Mouse (Mus musculus) bone marrow, adult 2 months (tissue): Measurements from ENCODE around the gene Map3k21. TPM values are rescaled to one million over a fixed set of nuclear protein-coding genes. Genes with fewer than 3 reads are reported as not detected.

Experiments
- H3K27ac ChIP-seq: fragments of 200-500 bp; 2 replicates; pipeline ENCODE4 v1.5.1; 2012; ENCODE audit warnings: low read depth, mild to moderate bottlenecking, control low read depth, inconsistent platforms, low read length; ENCODE audit not compliant: control insufficient read depth, poor library complexity, insufficient read depth
- H3K4me1 ChIP-seq: fragments of 200-500 bp; 2 replicates; pipeline ENCODE4 v1.6.1; 2011; ENCODE audit warnings: low read length; ENCODE audit not compliant: control insufficient read depth, insufficient read depth
- H3K4me3 ChIP-seq: fragments of 200-500 bp; replicated peaks from 2 replicates; pipeline ENCODE3; 2011; ENCODE audit warnings: mild to moderate bottlenecking, low read depth, low read length, control low read depth; ENCODE audit not compliant: control insufficient read depth
- CTCF ChIP-seq: fragments of 200-500 bp; IDR thresholded peaks from 2 replicates; pipeline ENCODE4 v1.5.1; 2011; ENCODE audit warnings: low read length, control low read depth; ENCODE audit not compliant: control insufficient read depth, insufficient read depth
- POLR2A ChIP-seq: fragments of 200-500 bp; IDR thresholded peaks from 2 replicates; pipeline ENCODE4 v1.6.1; 2011; ENCODE audit warnings: low read depth, mild to moderate bottlenecking, control low read depth, low read length, borderline replicate concordance; ENCODE audit not compliant: control insufficient read depth
- WGBS: fragments of 180-500 bp; shearing (Covaris S2); methylation state at CpG from one replicate; pipeline ENCODE4 v1.1.7; 2018; 5-methylcytosine and 5-hydroxymethylcytosine counted together
- polyA plus RNA-seq: library from polyadenylated mRNA; stranded (reverse); fragments of >200 nt; gene quantifications from 2 replicates; pipeline ENCODE4 v1.2.4, GENCODE M21; 2011; ENCODE audit warnings: low replicate concordance; ENCODE audit not compliant: missing spikeins, insufficient read depth, insufficient read length

Gene Map3k21
- polyA plus RNA-seq, 1 experiment, result not detected

DNA sequence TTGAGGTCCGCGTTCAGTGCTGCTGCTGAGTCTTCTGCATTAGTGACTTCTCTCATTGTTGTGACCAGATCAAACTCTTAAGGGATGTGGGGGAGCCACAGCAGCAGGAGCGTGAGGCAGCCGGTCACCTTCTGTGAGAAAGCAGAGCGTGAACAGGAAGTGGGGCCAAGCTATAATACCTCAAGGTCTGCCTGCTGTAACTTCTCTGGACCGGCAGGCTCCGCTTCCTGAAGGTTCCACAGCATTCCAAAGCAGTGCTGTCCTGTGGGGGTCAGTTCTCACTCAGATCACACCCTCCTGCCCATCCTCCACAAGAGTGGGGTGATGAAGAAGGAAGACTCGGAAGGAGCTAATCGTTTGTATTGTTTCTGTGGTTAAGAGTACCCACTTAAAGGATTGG lies 10.5 kb downstream of the Map3k21 start:
- 59% methylated on average over 9 of the region's 9 CpGs for WGBS
- Histone ChIP-seq H3K4me3 (no peak overlapping the region), H3K27ac (no peak overlapping the region), H3K4me1 (no peaks in the 10 kb centered on the region)
- TF ChIP-seq CTCF (no peak), POLR2A (no peak)

DNA sequence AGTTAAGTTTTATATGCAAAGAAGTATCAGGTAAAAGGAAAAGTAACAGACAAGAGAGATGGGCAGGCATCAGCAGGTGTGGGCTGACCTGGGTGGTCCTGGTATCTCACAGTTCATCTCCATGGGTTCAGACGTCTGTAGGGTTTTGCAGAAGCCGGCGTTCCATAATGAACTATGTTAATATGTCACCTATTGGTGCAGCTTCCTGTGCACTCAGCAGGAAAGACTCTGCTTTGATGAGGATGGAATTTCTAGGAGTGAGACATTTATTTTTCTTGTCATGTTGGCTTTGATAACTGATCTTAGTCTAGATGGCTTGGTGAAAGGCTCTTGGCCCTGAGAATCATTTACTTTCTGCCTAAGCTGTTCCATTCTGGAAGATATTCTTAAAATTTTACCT lies 12.1 kb downstream of the Map3k21 start:
- WGBS, result 75% methylated on average over 3 of the region's 3 CpGs
- no peak for TF ChIP-seq CTCF
- Histone ChIP-seq H3K4me1 (no peaks in the 10 kb centered on the region), H3K4me3 (no peak overlapping the region), H3K27ac (no peak overlapping the region)

DNA sequence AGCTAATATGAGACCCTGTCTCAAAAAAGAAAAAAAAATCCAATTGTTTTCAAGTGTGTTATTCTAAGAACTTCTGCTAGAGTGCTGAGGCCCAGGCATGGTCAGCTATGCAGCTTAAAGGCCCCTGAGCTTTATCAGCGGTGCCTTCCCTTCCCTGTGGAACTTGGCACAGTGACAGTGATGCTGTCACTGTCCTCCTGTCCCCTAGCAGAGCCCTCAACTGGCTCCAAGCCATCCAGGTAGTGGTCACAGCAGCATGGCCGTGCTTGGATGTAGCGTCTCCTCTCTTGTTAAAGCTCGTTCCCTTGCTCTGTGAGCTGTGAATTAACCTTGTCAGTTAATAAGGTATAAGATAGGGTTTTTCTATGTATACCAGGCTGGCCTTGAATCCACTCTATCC lies 16.4 kb downstream of the Map3k21 start:
- Histone ChIP-seq H3K4me1 (no peaks in the 10 kb centered on the region), H3K4me3 (no peak overlapping the region), H3K27ac (no peak overlapping the region)
- no peak for TF ChIP-seq POLR2A
- no peak for TF ChIP-seq CTCF
- WGBS, result 67% methylated on average over 4 of the region's 4 CpGs

DNA sequence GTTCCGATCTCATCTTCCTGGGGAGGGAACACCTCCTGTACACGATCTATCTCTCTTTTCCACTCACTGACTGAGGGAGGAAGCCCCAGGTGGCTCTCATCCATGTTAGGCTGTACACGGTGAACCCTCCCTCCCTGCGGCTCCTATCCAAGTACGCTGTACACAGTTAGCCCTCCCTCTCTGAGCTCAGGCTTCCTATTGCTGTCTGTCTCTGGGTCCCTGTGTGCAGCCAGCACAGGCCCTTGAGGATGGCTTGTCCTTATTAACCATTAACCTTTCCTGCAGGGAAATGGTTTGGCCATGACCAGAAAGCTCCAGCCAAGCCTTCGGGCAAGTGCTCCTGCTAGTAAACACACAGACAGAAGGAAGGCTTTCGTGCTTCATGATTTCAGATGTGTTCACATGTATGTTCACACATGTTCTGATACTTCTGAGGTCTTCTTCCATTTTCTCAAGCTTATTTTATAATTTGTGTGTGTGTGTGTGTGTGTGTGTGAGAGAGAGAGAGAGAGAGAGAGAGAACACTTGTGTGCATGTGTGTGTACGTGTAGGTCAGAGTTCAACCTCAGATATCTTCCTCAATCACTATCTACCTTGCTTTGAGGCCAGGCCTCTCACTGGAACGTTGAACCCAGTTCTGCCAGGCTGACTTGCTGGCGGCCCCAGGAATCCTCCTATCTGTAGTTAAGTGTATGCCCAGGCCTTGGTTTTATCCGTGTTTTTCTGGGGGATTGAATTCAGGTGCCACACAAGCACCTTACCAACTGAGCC lies 20.2 kb downstream of the Map3k21 start:
- H3K4me3 ChIP-seq, result no peak overlapping the region
- no peak overlapping the region for H3K27ac ChIP-seq
- 82% methylated on average over 11 of the region's 11 CpGs for WGBS
- no peaks in the 10 kb centered on the region for H3K4me1 ChIP-seq
- no peak for TF ChIP-seq CTCF
- no peak for TF ChIP-seq POLR2A

DNA sequence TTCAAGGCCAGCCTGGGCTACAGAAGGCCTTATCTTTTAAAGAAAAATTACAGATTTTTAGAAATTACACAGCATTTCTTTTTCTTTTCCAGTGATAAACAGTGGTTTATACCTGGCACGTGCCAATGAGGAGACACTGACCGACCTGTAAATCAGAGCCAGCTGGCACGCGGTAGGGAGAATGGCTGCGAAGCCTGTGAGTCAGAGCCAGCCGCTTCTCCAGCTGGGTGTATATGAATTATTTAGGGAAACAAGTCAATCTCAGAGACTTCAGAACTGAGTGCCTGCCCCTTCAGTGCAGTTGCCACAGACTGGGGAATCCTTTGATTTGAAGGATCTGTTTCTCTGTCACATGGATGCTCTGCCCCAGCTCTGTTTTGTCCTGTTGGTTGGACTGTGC lies 21.6 kb downstream of the Map3k21 start:
- Histone ChIP-seq H3K4me3 (no peak overlapping the region), H3K4me1 (no peaks in the 10 kb centered on the region; the same call in 1 of the 2 replicates), H3K27ac (no peak overlapping the region)
- 84% methylated on average over 6 of the region's 6 CpGs for WGBS
- TF ChIP-seq POLR2A, result no peak
- TF ChIP-seq CTCF, result no peak

DNA sequence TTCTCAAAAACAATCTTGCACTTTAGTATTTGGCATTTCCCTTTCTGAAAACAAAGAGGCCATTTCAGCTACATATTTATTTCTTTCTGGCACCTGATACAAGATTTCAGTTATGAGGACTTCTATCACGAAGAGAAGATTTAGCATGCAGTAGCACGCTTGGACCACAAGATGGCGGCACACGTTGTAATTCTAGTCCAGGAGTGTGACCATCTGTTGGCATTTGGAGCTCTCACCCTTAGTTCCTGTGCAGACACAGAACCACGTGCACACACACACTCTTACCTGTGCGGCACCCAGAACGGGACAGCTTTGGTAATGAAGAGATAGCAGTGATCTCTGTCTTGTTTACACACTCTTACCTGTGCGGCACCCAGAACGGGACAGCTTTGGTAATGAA lies 25.4 kb downstream of the Map3k21 start:
- TF ChIP-seq CTCF (peak; percentile 58), POLR2A (no peak)
- Histone ChIP-seq H3K4me3 (no peak overlapping the region), H3K27ac (no peak overlapping the region), H3K4me1 (no peaks in the 10 kb centered on the region; the same call in 1 of the 2 replicates)
- WGBS, result 36% methylated on average over 9 of the region's 9 CpGs

DNA sequence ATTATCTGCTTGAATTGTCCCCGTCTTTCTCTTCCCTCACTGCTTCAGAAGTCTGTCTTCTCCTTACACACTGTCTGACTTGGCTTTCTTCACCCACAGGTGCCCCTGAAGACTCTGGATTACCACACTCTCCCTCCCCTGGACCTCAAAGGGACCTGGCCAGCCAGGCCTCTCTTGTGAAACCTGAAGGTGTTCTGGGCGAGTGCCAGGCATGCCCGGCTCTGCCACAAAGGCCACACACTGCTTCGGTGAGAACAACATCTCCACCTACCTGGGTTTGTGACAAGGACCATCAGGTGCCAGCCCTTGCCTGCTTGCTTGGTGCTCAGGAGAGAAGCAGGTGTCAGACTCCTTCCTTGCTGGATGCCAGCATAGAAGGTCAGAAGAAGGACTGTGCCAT lies 34.3 kb downstream of the Map3k21 start:
- 77% methylated on average over 4 of the region's 4 CpGs for WGBS
- Histone ChIP-seq H3K4me1 (no peaks in the 10 kb centered on the region), H3K27ac (no peak overlapping the region), H3K4me3 (no peak overlapping the region)
- TF ChIP-seq POLR2A (no peak), CTCF (no peak)

DNA sequence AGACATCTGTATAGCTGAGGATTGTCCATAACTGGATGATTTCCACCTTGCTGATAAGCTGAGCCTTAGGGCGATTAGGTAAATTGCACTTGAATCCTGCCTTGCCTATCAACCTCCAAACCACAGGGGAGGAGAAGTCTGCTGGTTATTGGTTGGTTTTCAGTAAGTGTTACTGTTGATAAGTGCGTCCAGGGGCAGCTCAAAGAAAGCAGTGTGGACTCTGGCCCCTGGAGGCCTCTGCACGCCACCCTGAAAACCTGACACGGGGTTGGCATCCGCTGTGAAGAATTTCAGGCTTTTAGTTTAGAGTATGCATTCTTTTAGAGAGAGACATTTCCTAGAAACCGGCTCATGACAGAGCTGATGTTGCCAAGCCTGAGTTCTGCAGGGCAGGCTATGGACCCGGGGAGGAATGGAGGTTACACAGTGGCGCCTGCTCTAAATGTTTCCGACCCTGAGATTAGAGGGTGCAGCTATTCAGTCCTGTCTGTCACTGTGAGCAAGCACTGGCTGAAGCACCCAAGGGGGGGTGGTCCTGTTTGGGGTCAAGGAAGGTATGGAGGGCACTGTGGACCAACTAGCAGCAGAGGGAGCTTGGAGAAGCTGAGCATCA lies 38.6 kb downstream of the Map3k21 start:
- H3K4me3 ChIP-seq, result no peak overlapping the region
- TF ChIP-seq CTCF (no peak), POLR2A (no peak)
- no peaks in the 10 kb centered on the region for H3K4me1 ChIP-seq
- H3K27ac ChIP-seq, result no peak overlapping the region
- 84% methylated on average over 9 of the region's 9 CpGs for WGBS

DNA sequence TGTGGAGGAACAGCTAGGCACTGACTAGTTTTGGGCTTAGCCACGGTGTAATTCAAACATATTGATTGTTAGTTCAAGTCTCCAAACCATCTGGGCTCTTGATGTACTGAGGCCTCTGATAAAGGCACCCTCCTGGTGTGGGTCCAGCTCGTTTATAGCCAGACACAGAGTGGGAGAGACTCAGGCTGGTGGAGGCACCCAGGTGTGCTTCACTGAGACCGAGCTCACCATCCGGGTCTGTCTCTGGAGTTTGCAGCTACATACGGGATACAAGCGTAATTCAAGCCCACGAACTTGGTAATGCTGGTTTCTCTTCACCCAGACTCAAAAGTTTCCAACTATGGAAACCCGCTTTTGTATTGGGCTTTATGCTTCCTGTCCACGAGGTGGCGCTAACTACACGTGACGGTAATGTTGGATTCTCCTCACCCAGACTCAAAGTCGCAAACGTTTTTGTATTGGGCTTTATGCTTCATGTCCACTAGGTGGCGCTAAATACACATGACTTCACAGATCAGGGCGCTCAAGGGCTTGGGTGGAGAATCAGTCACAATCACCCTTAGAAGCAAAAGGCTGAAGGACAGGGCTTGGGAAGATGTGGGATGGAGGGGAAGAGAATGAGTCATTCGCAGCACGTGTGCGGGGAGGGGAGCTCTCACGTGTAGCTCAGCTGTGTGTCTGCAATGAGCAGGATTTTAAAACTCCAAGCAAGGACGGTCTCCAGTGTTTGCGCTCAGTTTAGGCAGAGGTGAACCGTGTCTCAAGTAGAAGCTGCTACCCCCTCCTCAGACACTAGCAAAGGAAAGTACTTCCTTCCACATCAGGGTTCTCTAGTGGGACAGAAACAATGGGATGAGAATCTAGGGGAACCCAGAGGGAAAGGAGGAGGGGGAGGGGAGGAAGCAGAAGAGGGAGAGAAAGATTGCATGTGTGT lies 40.0 kb downstream of the Map3k21 start:
- 22% methylated on average over 23 of the region's 23 CpGs for WGBS
- TF ChIP-seq POLR2A, result no peak
- peak; percentile 71 for TF ChIP-seq CTCF
- Histone ChIP-seq H3K27ac (no peak overlapping the region), H3K4me1 (no peaks in the 10 kb centered on the region), H3K4me3 (no peak overlapping the region)
